Mouse (Mus musculus) thymus, adult 2 months (tissue): ENCODE results near the gene Itpr2. TPM values are rescaled to one million over a fixed set of nuclear protein-coding genes. Genes with fewer than 3 reads are reported as not detected.

ENCODE experiments used
- DNase-seq: peaks from one replicate; pipeline ENCODE4 v3.0.0; 2021
- H3K27ac ChIP-seq: fragments of 200-500 bp; 2 replicates; pipeline ENCODE4 v1.5.1; 2012; ENCODE audit warnings: low read length, control low read depth; ENCODE audit not compliant: control insufficient read depth, insufficient read depth
- H3K27me3 ChIP-seq: fragments of 200-500 bp; 2 replicates; pipeline ENCODE4 v1.6.1; 2012; ENCODE audit warnings: mild to moderate bottlenecking, low read length, moderate library complexity, mixed read lengths; ENCODE audit not compliant: control insufficient read depth, insufficient read depth
- H3K36me3 ChIP-seq: fragments of 200-500 bp; 2 replicates; pipeline ENCODE4 v1.6.1; 2012; ENCODE audit warnings: mild to moderate bottlenecking, low read length, moderate library complexity; ENCODE audit not compliant: control insufficient read depth, insufficient read depth
- H3K4me1 ChIP-seq: fragments of 200-500 bp; replicated peaks from 2 replicates; pipeline ENCODE4 v1.6.1; 2012; ENCODE audit warnings: low read length; ENCODE audit not compliant: control insufficient read depth, insufficient read depth
- H3K4me3 ChIP-seq: fragments of 200-500 bp; 2 replicates; pipeline ENCODE4 v1.5.1; 2012; ENCODE audit warnings: mild to moderate bottlenecking, low read length, control low read depth, moderate library complexity; ENCODE audit not compliant: control insufficient read depth, insufficient read depth
- CTCF ChIP-seq: fragments of 200-500 bp; IDR thresholded peaks from 2 replicates; pipeline ENCODE4 v1.5.1; 2012; ENCODE audit warnings: mild to moderate bottlenecking, control low read depth, low read length, moderate library complexity, borderline replicate concordance; ENCODE audit not compliant: control insufficient read depth, poor library complexity, insufficient read depth; ENCODE audit errors: extremely low read depth
- POLR2A ChIP-seq: fragments of 200-500 bp; IDR thresholded peaks from 2 replicates; pipeline ENCODE4 v1.6.1; 2012; ENCODE audit warnings: mild to moderate bottlenecking, low read length, control low read depth, moderate library complexity; ENCODE audit not compliant: control insufficient read depth, poor library complexity, insufficient read depth; ENCODE audit errors: extremely low read depth
- WGBS: fragments of 180-500 bp; shearing (Covaris S2); methylation state at CpG from one replicate; pipeline ENCODE4 v1.1.7; 2018; 5-methylcytosine and 5-hydroxymethylcytosine counted together
- polyA plus RNA-seq: library from polyadenylated mRNA; depleted of rRNA; stranded (reverse); fragments of >200 nt; gene quantifications from 2 replicates; pipeline ENCODE4 v1.2.3, GENCODE M21; 2012

Gene Itpr2
- polyA plus RNA-seq, 1 experiment: 60.3 TPM

- TF ChIP-seq POLR2A (no peak), CTCF (no peak)
- Histone ChIP-seq H3K27ac (no peak overlapping the region), H3K4me1 (peaks cover 15% of the 10 kb centered on the region), H3K4me3 (no peak overlapping the region), H3K27me3 (no peaks in the 10 kb centered on the region), H3K36me3 (no peaks in the 10 kb centered on the region)
- DNase-seq: no peak
- 63% methylated on average over 2 of the region's 2 CpGs for WGBS
Observed at GRCm38 (mm10) chr6:146525500-146525899, 23.5 kb upstream of the Itpr2 start.

GRCm38 (mm10) chr6:146521456-146522245, 19.6 kb upstream of the Itpr2 start:
- 20% methylated on average over 5 of the region's 5 CpGs for WGBS
- no peaks in the 10 kb centered on the region for H3K36me3 ChIP-seq
- H3K27me3 ChIP-seq: no peaks in the 10 kb centered on the region
- peaks cover 15% of the 10 kb centered on the region for H3K4me1 ChIP-seq
- no peak for TF ChIP-seq POLR2A
- no peak for TF ChIP-seq CTCF
- H3K4me3 ChIP-seq: no peak overlapping the region
- peak overlapping the region; percentile 93 for H3K27ac ChIP-seq
- DNase-seq: peak; percentile 59

GRCm38 (mm10) chr6:146519019-146519418, 17.0 kb upstream of the Itpr2 start:
- Histone ChIP-seq H3K4me3 (no peak overlapping the region), H3K27ac (no peak overlapping the region), H3K27me3 (no peaks in the 10 kb centered on the region), H3K36me3 (no peaks in the 10 kb centered on the region), H3K4me1 (peaks cover 32% of the 10 kb centered on the region)
- WGBS: 93% methylated on average over 2 of the region's 2 CpGs
- TF ChIP-seq CTCF (no peak), POLR2A (no peak)
- no peak for DNase-seq

- DNase-seq: no peak
- Histone ChIP-seq H3K36me3 (no peaks in the 10 kb centered on the region), H3K4me1 (peaks cover 44% of the 10 kb centered on the region), H3K27me3 (no peaks in the 10 kb centered on the region), H3K27ac (peak overlapping the region; percentile 85), H3K4me3 (no peak overlapping the region)
- TF ChIP-seq POLR2A (no peak), CTCF (no peak)
- 8% methylated on average over 6 of the region's 6 CpGs for WGBS
Observed at GRCm38 (mm10) chr6:146515936-146516335, 13.9 kb upstream of the Itpr2 start.

- Histone ChIP-seq H3K27me3 (no peaks in the 10 kb centered on the region), H3K4me1 (peaks cover 45% of the 10 kb centered on the region), H3K27ac (peak overlapping the region; percentile 98), H3K36me3 (no peaks in the 10 kb centered on the region), H3K4me3 (no peak overlapping the region)
- 14% methylated on average over 7 of the region's 7 CpGs for WGBS
- peak; percentile 63 for DNase-seq
- TF ChIP-seq POLR2A (no peak), CTCF (no peak)
Observed at GRCm38 (mm10) chr6:146514531-146514948, 12.5 kb upstream of the Itpr2 start.

- TF ChIP-seq POLR2A (no peak), CTCF (no peak)
- WGBS: 87% methylated on average over 5 of the region's 5 CpGs
- H3K4me3 ChIP-seq: no peak overlapping the region
- DNase-seq: no peak
- peak overlapping the region; percentile 98 for H3K27ac ChIP-seq
- H3K4me1 ChIP-seq: peaks cover 45% of the 10 kb centered on the region
- no peaks in the 10 kb centered on the region for H3K27me3 ChIP-seq
- H3K36me3 ChIP-seq: no peaks in the 10 kb centered on the region
Observed at GRCm38 (mm10) chr6:146513899-146514298, 11.9 kb upstream of the Itpr2 start.
